Mouse (Mus musculus) right cerebral cortex, adult 18-20 months (tissue): Measurements from ENCODE around the gene 4430402I18Rik.
"Not testable (repeated sequence)": the region's sequence is repeated elsewhere in the genome, so short reads cannot be mapped to it uniquely, and the experiment has no call there.

Experiments used
- DNase-seq: peaks from one replicate; pipeline ENCODE4 v3.0.0; 2022; ENCODE audit warnings: mixed read lengths

4430402I18Rik gene

GRCm38 (mm10) chr19:28967652-28968051, at the start of gene 4430402I18Rik:
TSS of gene 4430402I18Rik (minus strand) at chr19:28967800.
- peak; percentile 56 for DNase-seq

GRCm38 (mm10) chr19:29016786-29017185, 49.2 kb upstream of the 4430402I18Rik start:
- DNase-seq, result no peak

- no peak for DNase-seq
Measured at GRCm38 (mm10) chr19:29016204-29016765, 48.7 kb upstream of the 4430402I18Rik start.

GRCm38 (mm10) chr19:29015410-29016203, 48.0 kb upstream of the 4430402I18Rik start:
- DNase-seq, result no peak

- DNase-seq, result no peak
Measured at GRCm38 (mm10) chr19:29014466-29015055, 47.0 kb upstream of the 4430402I18Rik start.

- DNase-seq, result no peak
Measured at GRCm38 (mm10) chr19:29011355-29011990, 43.9 kb upstream of the 4430402I18Rik start.

GRCm38 (mm10) chr19:29009046-29009445, 41.4 kb upstream of the 4430402I18Rik start:
- DNase-seq, result no peak

GRCm38 (mm10) chr19:29008069-29008706, 40.6 kb upstream of the 4430402I18Rik start:
- no peak for DNase-seq

GRCm38 (mm10) chr19:29000321-29000720, 32.7 kb upstream of the 4430402I18Rik start:
- not testable (repeated sequence) for DNase-seq

GRCm38 (mm10) chr19:28997976-28998630, 30.5 kb upstream of the 4430402I18Rik start:
- DNase-seq, result no peak

- DNase-seq, result no peak
Measured at GRCm38 (mm10) chr19:28995366-28995765, 27.8 kb upstream of the 4430402I18Rik start.

- DNase-seq, result peak; percentile 57
Measured at GRCm38 (mm10) chr19:28994870-28995269, 27.3 kb upstream of the 4430402I18Rik start.

GRCm38 (mm10) chr19:28991391-28991790, 23.8 kb upstream of the 4430402I18Rik start:
- DNase-seq, result no peak

- peak; percentile 46 for DNase-seq
Measured at GRCm38 (mm10) chr19:28990590-28991221, 23.1 kb upstream of the 4430402I18Rik start.

GRCm38 (mm10) chr19:28990194-28990589, 22.6 kb upstream of the 4430402I18Rik start, which contains the start of gene Cdc37l1:
TSS of gene Cdc37l1 (plus strand) at chr19:28990352.
- DNase-seq, result peak; percentile 97

GRCm38 (mm10) chr19:28989515-28989914, 21.9 kb upstream of the 4430402I18Rik start:
- DNase-seq, result no peak

- no peak for DNase-seq
Measured at GRCm38 (mm10) chr19:28982617-28983016, 15.0 kb upstream of the 4430402I18Rik start.

- peak; percentile 89 for DNase-seq
Measured at GRCm38 (mm10) chr19:28974862-28975611, 7.4 kb upstream of the 4430402I18Rik start.

- DNase-seq, result no peak
Measured at GRCm38 (mm10) chr19:28970251-28970650, 2.7 kb upstream of the 4430402I18Rik start.

GRCm38 (mm10) chr19:28969231-28969630, 1.6 kb upstream of the 4430402I18Rik start:
- no peak for DNase-seq

- DNase-seq, result no peak
Measured at GRCm38 (mm10) chr19:28968178-28968577, 578 bp upstream of the 4430402I18Rik start.
